Mouse (Mus musculus) ES-E14 (cell line): ENCODE measurements around the gene Sult1a1.

ENCODE experiments used
- CHD2 ChIP-seq: IDR thresholded peaks from 2 replicates; pipeline ENCODE4 v1.6.1; 2014; ENCODE audit warnings: mild to moderate bottlenecking, low read depth, low read length, inconsistent platforms
- MAFK ChIP-seq: IDR thresholded peaks from 2 replicates; pipeline ENCODE4 v1.6.1; 2014; ENCODE audit warnings: mild to moderate bottlenecking, low read depth, low read length, inconsistent platforms; ENCODE audit not compliant: insufficient read depth
- ZC3H11A ChIP-seq: IDR thresholded peaks from 2 replicates; pipeline ENCODE4 v1.6.1; 2012; ENCODE audit warnings: low read depth, mild to moderate bottlenecking, inconsistent platforms, low read length, borderline replicate concordance
- ZNF384 ChIP-seq: IDR thresholded peaks from 2 replicates; pipeline ENCODE4 v1.6.1; 2012; ENCODE audit warnings: low read depth, low read length, inconsistent platforms

GRCm38 (mm10) chr7:126707442-126708174 lies 31.4 kb upstream of the Sult1a1 start, which contains the start of gene Coro1a:
- no peak for TF ChIP-seq CHD2
- no peak for TF ChIP-seq ZNF384
- TF ChIP-seq ZC3H11A = no peak
- TF ChIP-seq MAFK = no peak
